Mouse (Mus musculus): ENCODE results near the gene Agbl4.

DNA sequence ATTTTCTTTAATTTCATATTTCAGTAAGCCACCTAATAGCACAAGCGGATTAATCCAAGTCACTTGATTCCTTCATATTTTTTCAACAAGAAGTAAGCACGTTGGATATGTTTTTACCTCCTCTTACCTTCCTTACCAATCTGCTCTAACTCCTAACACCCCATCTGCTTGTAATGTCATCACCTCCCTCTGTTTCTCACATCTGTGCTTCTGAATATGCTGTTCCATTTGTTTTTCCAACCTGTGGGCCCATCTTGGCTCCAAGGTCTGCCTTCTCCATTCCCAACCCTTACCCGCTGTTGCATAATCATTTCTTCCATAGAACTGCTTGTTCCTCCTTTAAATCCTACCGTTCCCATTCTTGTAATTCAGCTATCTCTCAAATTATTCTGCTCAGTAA lies 884.4 kb downstream of the Agbl4 start:
- TF ChIP-seq CTCF (IDR thresholded peaks at IDR 0.05 in 2 of 3, conservative IDR thresholded peaks at IDR 0.05 in 1 of 3; ENCODE audit: control insufficient read depth in 1 of 3, insufficient read depth in 1 of 3, low read depth in 2 of 3, low read length in 3 of 3, poor library complexity in 1 of 3, severe bottlenecking in 1 of 3) (no peak), ETS1 (IDR thresholded peaks at IDR 0.05; ENCODE audit: low read depth, low read length) (no peak), RAD21 (IDR thresholded peaks at IDR 0.05; ENCODE audit: low read depth, low read length) (no peak), GATA1 (IDR thresholded peaks at IDR 0.05; ENCODE audit: low read depth, low read length) (no peak), CHD2 (IDR thresholded peaks at IDR 0.05; ENCODE audit: low read length) (no peak), KAT2A (conservative IDR thresholded peaks at IDR 0.05; ENCODE audit: low read depth, low read length) (no peak)
